Mouse (Mus musculus): ENCODE data around the gene Taf5l. TPM values are rescaled to one million over a fixed set of nuclear protein-coding genes. Genes with fewer than 3 reads are reported as not detected.
A peak's percentile ranks its signal among the peaks of the same experiment; 100 is the strongest.

Taf5l gene
- total and polyA plus RNA-seq, 2 experiments from 2014 or later = 19.5 to 35.7 TPM

DNA sequence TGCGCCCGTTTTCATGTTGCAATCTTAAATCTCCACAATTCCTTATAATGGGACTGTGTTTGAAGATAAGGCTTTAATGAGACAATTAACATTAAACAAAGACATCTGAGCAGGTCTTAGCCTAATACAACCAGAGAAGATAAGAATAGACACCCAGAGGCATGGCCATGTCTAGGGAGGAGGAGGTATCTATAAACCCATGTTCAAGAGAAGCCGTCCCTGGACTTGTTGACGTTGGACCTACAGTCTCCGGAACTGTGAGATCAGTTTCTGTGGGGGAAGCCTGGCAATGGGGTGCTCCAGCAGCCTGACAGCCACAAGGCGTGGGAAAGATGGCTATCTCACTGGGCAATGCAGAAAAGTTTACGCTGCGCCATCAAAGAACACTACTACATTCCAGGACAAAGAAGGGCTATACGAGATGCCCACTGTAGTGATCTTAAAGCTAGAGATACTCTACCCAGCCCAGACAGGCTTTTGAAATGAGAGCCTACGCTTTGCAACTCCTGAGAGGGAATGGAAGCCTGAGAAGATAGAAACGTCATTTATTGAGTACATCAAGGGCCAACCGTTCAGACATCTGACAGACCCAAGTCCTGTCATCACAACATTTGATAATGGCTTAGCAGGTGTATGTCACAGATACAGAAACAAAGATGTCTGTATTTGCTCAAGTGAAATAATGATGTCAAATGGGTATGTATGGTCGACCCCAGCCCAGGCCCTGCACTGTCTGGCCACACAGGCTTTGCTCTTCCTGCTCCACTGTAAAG lies 30.7 kb downstream of the Taf5l start:
- 90% methylated on average over 13 of the region's 13 CpGs for WGBS

DNA sequence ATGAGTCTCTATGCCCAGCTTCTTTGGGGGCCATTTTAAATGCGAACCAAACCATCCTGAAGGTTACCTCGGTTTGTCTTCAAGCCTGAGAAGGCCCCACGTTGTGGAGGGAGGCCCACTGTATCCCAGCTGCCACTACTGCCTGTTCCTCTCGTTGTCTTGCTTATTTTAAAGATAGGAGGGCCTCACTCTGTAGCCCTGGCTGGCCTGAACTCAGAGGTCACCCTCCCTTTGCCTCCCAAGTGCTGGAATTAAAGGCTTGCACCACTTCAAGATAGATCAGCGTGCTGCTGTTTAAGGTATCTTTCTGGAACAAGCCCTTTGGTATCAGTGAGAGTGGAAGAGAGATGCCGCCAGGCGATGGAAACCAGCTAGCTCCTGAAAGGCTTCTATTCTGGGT lies 32.1 kb downstream of the Taf5l start:
- TF ChIP-seq CTCF (IDR thresholded peaks at IDR 0.05) = no peak
- Histone ChIP-seq H3K27ac (ENCODE audit: low read depth, low read length) (no peak overlapping the region), H3K36me3 (ENCODE audit: insufficient read depth, low read length) (0 out of 2 replicates have a peak, but pooled peaks cover 3% of the 10 kb centered on the region), H3K9ac (replicated peaks; ENCODE audit: low read length, poor library complexity, severe bottlenecking) (no peak overlapping the region), H3K4me2 (ENCODE audit: low read depth, low read length, poor library complexity, severe bottlenecking) (no peak overlapping the region), H3K4me1 (ENCODE audit: insufficient read depth, low read length) (no peaks in the 10 kb centered on the region), H3K9me3 (ENCODE audit: low read length) (no peaks in the 10 kb centered on the region), H3K27me3 (ENCODE audit: insufficient read depth, low read length) (no peaks in the 10 kb centered on the region), H3K4me3 (ENCODE audit: low read depth, low read length) (no peak overlapping the region)
- ATAC-seq (ENCODE audit: low FRiP score) (no peak), DNase-seq (ENCODE audit: low spot score) (no peak)
- WGBS = 80% methylated on average over 7 of the region's 7 CpGs

More for the DNA sequence above, 30.7 kb downstream of the Taf5l start:
- H3K36me3 ChIP-seq (ENCODE audit: insufficient read depth, low read length) = peaks cover 3% of the 10 kb centered on the region; the same call in 1 of the 2 replicates
- TF ChIP-seq CTCF (IDR thresholded peaks at IDR 0.05) = no peak
- no peak overlapping the region for H3K9ac ChIP-seq (replicated peaks; ENCODE audit: low read length, poor library complexity, severe bottlenecking)
- DNase-seq (ENCODE audit: low spot score) = no peak
- no peaks in the 10 kb centered on the region for H3K9me3 ChIP-seq (ENCODE audit: low read length)
- H3K4me1 ChIP-seq (ENCODE audit: insufficient read depth, low read length) = no peaks in the 10 kb centered on the region
- H3K4me2 ChIP-seq (ENCODE audit: low read depth, low read length, poor library complexity, severe bottlenecking) = no peak overlapping the region
- H3K27me3 ChIP-seq (ENCODE audit: insufficient read depth, low read length) = no peaks in the 10 kb centered on the region
- ATAC-seq (ENCODE audit: low FRiP score) = no peak
- H3K27ac ChIP-seq (ENCODE audit: low read depth, low read length) = no peak overlapping the region
- H3K4me3 ChIP-seq (ENCODE audit: low read depth, low read length) = no peak overlapping the region

GRCm38 (mm10) chr8:123988605-123989038 lies 32.6 kb downstream of the Taf5l start:
- ATAC-seq (ENCODE audit: low FRiP score) (no peak), DNase-seq (ENCODE audit: low spot score) (no peak)
- Histone ChIP-seq H3K4me3 (ENCODE audit: low read depth, low read length) (no peak overlapping the region), H3K4me2 (ENCODE audit: low read depth, low read length, poor library complexity, severe bottlenecking) (no peak overlapping the region), H3K27ac (ENCODE audit: low read depth, low read length) (no peak overlapping the region), H3K9ac (replicated peaks; ENCODE audit: low read length, poor library complexity, severe bottlenecking) (no peak overlapping the region), H3K4me1 (ENCODE audit: insufficient read depth, low read length) (no peaks in the 10 kb centered on the region), H3K27me3 (ENCODE audit: insufficient read depth, low read length) (no peaks in the 10 kb centered on the region), H3K9me3 (ENCODE audit: low read length) (no peaks in the 10 kb centered on the region), H3K36me3 (ENCODE audit: insufficient read depth, low read length) (0 out of 2 replicates have a peak, but pooled peaks cover 2% of the 10 kb centered on the region)
- TF ChIP-seq CTCF (IDR thresholded peaks at IDR 0.05) = no peak
- 75% methylated on average over 6 of the region's 6 CpGs for WGBS

GRCm38 (mm10) chr8:123982826-123983400 lies 38.3 kb downstream of the Taf5l start, which contains the start of gene Abcb10:
Gene Abcb10 (minus strand): TSS chr8:123983122.
- Histone ChIP-seq H3K36me3 (ENCODE audit: insufficient read depth, low read length) (peaks cover 2% of the 10 kb centered on the region; the same call in 1 of the 2 replicates), H3K4me3 (ENCODE audit: low read depth, low read length) (peak within 1 kb of the TSS; percentile 87), H3K4me1 (ENCODE audit: insufficient read depth, low read length) (peaks cover 5% of the 10 kb centered on the region; the same call in 1 of the 2 replicates), H3K9ac (replicated peaks; ENCODE audit: low read length, poor library complexity, severe bottlenecking) (peak within 1 kb of the TSS; percentile 94), H3K27me3 (ENCODE audit: insufficient read depth, low read length) (no peaks in the 10 kb centered on the region), H3K9me3 (ENCODE audit: low read length) (no peaks in the 10 kb centered on the region), H3K27ac (ENCODE audit: low read depth, low read length) (peak within 1 kb of the TSS; percentile 62), H3K4me2 (ENCODE audit: low read depth, low read length, poor library complexity, severe bottlenecking) (peak within 1 kb of the TSS; percentile 93)
- ATAC-seq (ENCODE audit: low FRiP score) (peak; percentile 84), DNase-seq (ENCODE audit: low spot score) (peak; percentile 83)
- no peak for TF ChIP-seq CTCF (IDR thresholded peaks at IDR 0.05)
- under 1% methylated on average over 37 of the region's 56 CpGs for WGBS

DNA sequence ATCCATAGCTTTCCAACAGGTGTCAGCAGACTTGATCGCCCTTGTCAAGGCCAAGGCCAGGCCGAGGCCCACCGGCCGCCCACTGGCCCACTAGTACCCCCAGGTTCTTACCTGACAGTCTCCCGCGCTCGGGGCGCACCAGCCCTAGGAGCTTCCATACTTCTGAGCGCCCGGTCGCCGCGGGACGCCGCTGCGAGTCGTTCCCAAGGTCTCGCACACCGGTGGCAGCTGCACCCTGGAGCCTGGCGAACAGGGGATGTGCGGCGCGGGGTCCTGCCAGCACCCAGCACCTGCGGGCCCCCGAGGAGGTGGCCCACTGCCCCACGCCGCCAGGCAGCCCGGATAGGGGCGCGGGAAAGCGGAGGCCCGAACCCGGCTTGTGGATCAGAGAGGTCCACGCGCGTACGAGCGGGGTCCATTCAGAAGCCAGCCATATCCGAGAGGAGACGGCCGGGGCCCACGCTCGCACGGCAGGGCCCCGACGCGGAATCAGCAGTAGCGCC lies 38.9 kb downstream of the Taf5l start:
- 1% methylated on average over 42 of the region's 48 CpGs for WGBS
- no peak; the same call in 1 of the 2 replicates for ATAC-seq (ENCODE audit: low FRiP score)

More for the DNA sequence above, 38.9 kb downstream of the Taf5l start:
- peak overlapping the region; percentile 62 for H3K27ac ChIP-seq (ENCODE audit: low read depth, low read length)
- H3K9ac ChIP-seq (replicated peaks; ENCODE audit: low read length, poor library complexity, severe bottlenecking) = peak overlapping the region; percentile 94
- H3K27me3 ChIP-seq (ENCODE audit: insufficient read depth, low read length) = no peaks in the 10 kb centered on the region
- TF ChIP-seq CTCF (IDR thresholded peaks at IDR 0.05) = no peak
- peak overlapping the region; percentile 93 for H3K4me2 ChIP-seq (ENCODE audit: low read depth, low read length, poor library complexity, severe bottlenecking)
- no peaks in the 10 kb centered on the region for H3K9me3 ChIP-seq (ENCODE audit: low read length)
- DNase-seq (ENCODE audit: low spot score) = peak; percentile 8
- peaks cover 5% of the 10 kb centered on the region; the same call in 1 of the 2 replicates for H3K4me1 ChIP-seq (ENCODE audit: insufficient read depth, low read length)
- H3K4me3 ChIP-seq (ENCODE audit: low read depth, low read length) = peak overlapping the region; percentile 87
- peaks cover 3% of the 10 kb centered on the region; the same call in 1 of the 2 replicates for H3K36me3 ChIP-seq (ENCODE audit: insufficient read depth, low read length)
